Mouse (Mus musculus) myocyte (in vitro differentiated cells): ENCODE data around the gene Chrdl2. TPM values are rescaled to one million over a fixed set of nuclear protein-coding genes. Genes with fewer than 3 reads are reported as not detected.

Source experiments
- polyA plus RNA-seq: library from polyadenylated mRNA; unstranded; fragments of >200 nt; fragmentation: generic; extraction: Trizol; gene quantifications from one replicate; pipeline ENCODE4 v1.2.1, GENCODE M21; 2012; ENCODE audit warnings: missing spikeins

Chrdl2 gene
- polyA plus RNA-seq, 1 experiment = not detected

Other genes starting within 250 kb of the Chrdl2 start
- not detected for gene Olfr521, start 242.7 kb upstream of the Chrdl2 start, polyA plus RNA-seq
- 0.88 TPM for gene Neu3, start 177.8 kb upstream of the Chrdl2 start, polyA plus RNA-seq
- 0.31 TPM for gene Xrra1, start 147.1 kb upstream of the Chrdl2 start, polyA plus RNA-seq
- 111 TPM for gene Spcs2, start 142.7 kb upstream of the Chrdl2 start, polyA plus RNA-seq
- gene Rnf169, start 25.7 kb upstream of the Chrdl2 start, polyA plus RNA-seq = 3.0 TPM
- 7.4 TPM for gene Pold3, start 115.4 kb downstream of the Chrdl2 start, polyA plus RNA-seq
- 3.1 TPM for gene Lipt2, start 153.1 kb downstream of the Chrdl2 start, polyA plus RNA-seq
- not detected for gene Kcne3, start 170.3 kb downstream of the Chrdl2 start, polyA plus RNA-seq
- 0.28 TPM for gene Pgm2l1, start 221.2 kb downstream of the Chrdl2 start, polyA plus RNA-seq